Mouse (Mus musculus) left cerebral cortex, postnatal 4 days (tissue): ENCODE results near the gene Smim23. TPM values are rescaled to one million over a fixed set of nuclear protein-coding genes. Genes with fewer than 3 reads are reported as not detected.

Source experiments
- DNase-seq: peaks from one replicate; pipeline ENCODE4 v3.0.0-alpha.2; 2022
- intact Hi-C: fragments of 180-260 bp; cut with DNase I; formaldehyde crosslinking; loops from one replicate; pipeline ENCODE4 v1.15.1; 2025
- total RNA-seq, 2 experiments: library from RNA; stranded (reverse); gene quantifications; 2 replicates each; pipeline ENCODE4 v1.2.3; 2021

The Smim23 gene
- total RNA-seq, 2 experiments from 2014 or later, result not detected

DNA sequence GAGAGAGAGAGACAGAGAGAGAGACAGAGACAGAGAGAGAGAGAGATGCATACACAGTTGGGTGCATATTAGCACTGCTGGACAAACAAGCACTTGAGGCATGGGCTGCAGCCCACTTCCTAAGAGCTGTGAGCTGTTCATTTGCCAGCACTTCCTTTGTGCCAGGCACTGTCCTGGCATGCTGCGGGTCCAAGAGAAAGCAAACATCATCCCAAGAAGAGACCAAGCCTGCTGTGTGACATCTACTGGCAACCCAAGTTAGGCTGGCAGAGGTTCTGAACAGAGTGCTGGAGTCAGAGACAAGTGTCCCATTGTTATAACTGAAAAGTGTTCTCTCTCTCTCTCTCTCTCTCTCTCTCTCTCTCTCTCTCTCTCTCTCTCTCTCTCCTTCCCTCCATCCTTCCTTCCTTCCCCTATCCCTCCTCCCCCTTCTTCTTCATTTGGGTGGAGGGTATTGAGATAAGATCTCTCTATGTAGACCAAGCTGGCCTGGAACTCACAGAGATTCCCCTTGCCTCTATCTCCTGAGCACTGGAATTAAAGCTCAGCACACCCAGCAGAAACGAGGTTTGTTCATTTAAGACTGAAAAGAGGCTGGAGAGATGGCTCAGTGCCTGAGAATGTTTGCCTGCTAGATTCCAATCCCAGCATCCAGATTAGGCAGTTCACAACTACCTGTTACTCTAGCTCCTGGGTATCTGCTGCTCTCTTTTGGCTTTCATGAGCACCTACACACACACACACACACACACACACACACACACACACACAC is 42.6 kb downstream of the Smim23 start:
- intact Hi-C loops, result no loop called here
- peak; percentile 69 for DNase-seq

GRCm38 (mm10) chr11:32780747-32781536 is 43.5 kb downstream of the Smim23 start:
- peak; percentile 14 for DNase-seq
- intact Hi-C loops, result no loop called here

- no peak for DNase-seq
- intact Hi-C loops, result no loop called here
Observed at GRCm38 (mm10) chr11:32768642-32769343, 55.6 kb downstream of the Smim23 start.

Other genes starting within 250 kb of the Smim23 start
- 100 to 1,000 TPM; 124 to 127 TPM for gene Fbxw11, start 181.9 kb downstream of the Smim23 start, total RNA-seq